Mouse (Mus musculus) cerebellum, adult 2 months (tissue): ENCODE measurements at regions not wholly inside any gene's neighbourhood (a gene's known extent, or its start where the extent isn't known, plus 50 kb on each side); places are given as distances from the start of the nearest gene placed in this dataset.

Source experiments
- CTCF ChIP-seq: fragments of 200-500 bp; IDR thresholded peaks from 2 replicates; pipeline ENCODE4 v1.5.1; 2011; ENCODE audit warnings: low read depth, mild to moderate bottlenecking, control low read depth, low read length, moderate library complexity, borderline replicate concordance; ENCODE audit not compliant: insufficient read depth
- POLR2A ChIP-seq: fragments of 200-500 bp; IDR thresholded peaks from 2 replicates; pipeline ENCODE4 v1.6.1; 2011; ENCODE audit warnings: low read length, control low read depth, borderline replicate concordance; ENCODE audit not compliant: insufficient read depth

DNA sequence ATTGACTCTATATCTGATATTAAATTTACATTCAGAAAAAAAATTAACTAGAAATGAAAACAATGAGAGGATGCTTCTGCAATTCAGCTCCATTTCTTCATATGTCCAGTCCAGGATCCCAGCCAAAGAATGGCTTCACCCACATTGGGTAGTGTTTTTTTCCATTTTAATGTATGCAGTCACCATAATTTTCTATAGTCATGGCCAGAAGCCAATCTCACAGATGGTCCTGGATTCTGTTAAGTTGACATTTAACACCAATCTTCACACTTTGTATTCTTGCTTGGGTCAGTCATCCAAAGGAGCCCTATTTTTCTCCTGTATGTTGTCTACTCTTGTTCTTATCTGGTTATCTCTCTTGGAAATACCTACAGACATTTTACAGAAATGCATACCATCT lies 1713.8 kb upstream of the Adgrl3 start:
- no peak for TF ChIP-seq POLR2A
- TF ChIP-seq CTCF, result no peak
